Mouse (Mus musculus) kidney, adult 2 months (tissue): ENCODE results near the gene H2-Eb2. TPM values are rescaled to one million over a fixed set of nuclear protein-coding genes. Genes with fewer than 3 reads are reported as not detected.

Experiments used
- DNase-seq: peaks from one replicate; pipeline ENCODE4 v3.0.0; 2021
- H3K27ac ChIP-seq: fragments of 200-500 bp; 2 replicates; pipeline ENCODE4 v1.5.1; 2012; ENCODE audit warnings: low read depth, low read length, control low read depth, inconsistent platforms; ENCODE audit not compliant: insufficient read depth
- H3K27me3 ChIP-seq: fragments of 200-500 bp; replicated peaks from 2 replicates; pipeline ENCODE4 v1.6.1; 2012; ENCODE audit warnings: mild to moderate bottlenecking, moderate library complexity, low read length, inconsistent platforms; ENCODE audit not compliant: control insufficient read depth, insufficient read depth
- H3K36me3 ChIP-seq: fragments of 200-500 bp; 2 replicates; pipeline ENCODE4 v1.6.1; 2012; ENCODE audit warnings: mild to moderate bottlenecking, moderate library complexity, low read length, inconsistent platforms; ENCODE audit not compliant: control insufficient read depth, insufficient read depth
- H3K4me1 ChIP-seq: fragments of 200-500 bp; 2 replicates; pipeline ENCODE4 v1.6.1; 2011; ENCODE audit warnings: low read length; ENCODE audit not compliant: control insufficient read depth, insufficient read depth
- H3K4me3 ChIP-seq: fragments of 200-500 bp; 2 replicates; pipeline ENCODE4 v1.5.1; 2011; ENCODE audit warnings: mild to moderate bottlenecking, low read depth, low read length, control low read depth; ENCODE audit not compliant: insufficient read depth
- CTCF ChIP-seq: fragments of 200-500 bp; conservative IDR thresholded peaks from 2 replicates; pipeline ENCODE4 v1.5.1; 2011; ENCODE audit warnings: low read depth, mild to moderate bottlenecking, control low read depth, low read length, moderate library complexity, mixed read lengths; ENCODE audit not compliant: insufficient read depth, insufficient read length
- POLR2A ChIP-seq: fragments of 200-500 bp; IDR thresholded peaks from one replicate; pipeline ENCODE4 v1.6.1; 2011; ENCODE audit warnings: low read depth, low read length, control low read depth
- WGBS: fragments of 180-500 bp; shearing (Covaris S2); methylation state at CpG from one replicate; pipeline ENCODE4 v1.1.7; 2018; 5-methylcytosine and 5-hydroxymethylcytosine counted together
- polyA plus RNA-seq: library from polyadenylated mRNA; depleted of rRNA; stranded (reverse); fragments of >200 nt; gene quantifications from 2 replicates; pipeline ENCODE4 v1.2.3, GENCODE M21; 2012; rRNA removed

Gene H2-Eb2
- 0.04 and 0.78 TPM in 2 replicates for polyA plus RNA-seq

DNA sequence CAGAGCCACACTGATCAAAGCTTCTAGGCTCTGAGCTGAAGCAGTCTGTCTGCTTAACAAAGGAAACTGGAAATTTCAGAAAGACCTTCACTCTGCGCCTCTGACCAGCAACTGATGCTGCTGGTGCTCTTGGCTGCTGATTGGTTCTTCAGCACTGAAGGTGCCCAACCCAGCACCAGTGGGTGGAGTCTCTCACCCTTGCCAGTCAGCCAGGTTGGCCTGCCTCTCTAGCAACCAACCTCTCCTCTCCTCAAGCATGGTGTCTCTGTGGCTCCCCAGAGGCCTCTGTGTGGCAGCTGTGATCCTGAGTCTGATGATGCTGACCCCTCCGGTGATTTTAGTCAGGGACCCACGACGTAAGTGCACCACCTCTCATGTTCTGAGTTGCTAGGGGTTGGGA lies at the start of gene H2-Eb2:
H2-Eb2 (plus strand) TSS at position 230 of the 400 bp plus-strand sequence.
- 53% methylated on average over 4 of the region's 4 CpGs for WGBS
- Histone ChIP-seq H3K4me1 (no peaks in the 10 kb centered on the region), H3K27ac (no peak within 1 kb of the TSS), H3K27me3 (no peaks in the 10 kb centered on the region; the same call in 1 of the 2 replicates), H3K36me3 (no peaks in the 10 kb centered on the region), H3K4me3 (no peak within 1 kb of the TSS)
- TF ChIP-seq CTCF (no peak), POLR2A (no peak)
- DNase-seq = no peak

DNA sequence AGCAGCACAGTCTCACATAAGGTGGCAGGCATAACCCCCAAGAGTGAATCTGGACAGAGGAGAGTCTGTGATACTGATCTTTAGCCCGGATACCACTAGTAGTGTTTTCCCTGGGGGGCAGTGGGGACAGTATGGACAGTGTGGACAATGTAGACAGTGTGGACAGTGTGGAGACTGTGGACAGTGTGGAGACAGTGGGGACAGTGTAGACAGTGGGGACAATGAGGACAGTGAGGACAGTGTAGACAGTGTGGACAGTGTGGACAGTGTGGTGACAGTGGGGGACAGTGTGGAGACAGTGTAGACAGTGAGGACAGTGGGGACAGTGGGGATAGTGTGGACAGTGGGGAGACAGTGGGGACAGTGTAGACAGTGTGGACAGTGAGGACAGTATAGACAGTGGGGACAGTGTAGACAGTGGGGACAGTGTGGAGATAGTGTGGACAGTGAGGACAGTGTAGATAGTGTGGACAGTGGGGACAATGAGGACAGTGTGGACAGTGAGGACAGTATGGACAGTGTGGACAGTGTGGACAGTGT lies 44.9 kb upstream of the H2-Eb2 start:
- no peak for DNase-seq
- H3K36me3 ChIP-seq = no peaks in the 10 kb centered on the region
- no peaks in the 10 kb centered on the region for H3K4me1 ChIP-seq
- no peak overlapping the region for H3K27ac ChIP-seq
- TF ChIP-seq CTCF (no peak), POLR2A (no peak)
- no peak overlapping the region for H3K4me3 ChIP-seq
- 84% methylated on average over 1 of the region's 1 CpGs for WGBS
- no peaks in the 10 kb centered on the region for H3K27me3 ChIP-seq

DNA sequence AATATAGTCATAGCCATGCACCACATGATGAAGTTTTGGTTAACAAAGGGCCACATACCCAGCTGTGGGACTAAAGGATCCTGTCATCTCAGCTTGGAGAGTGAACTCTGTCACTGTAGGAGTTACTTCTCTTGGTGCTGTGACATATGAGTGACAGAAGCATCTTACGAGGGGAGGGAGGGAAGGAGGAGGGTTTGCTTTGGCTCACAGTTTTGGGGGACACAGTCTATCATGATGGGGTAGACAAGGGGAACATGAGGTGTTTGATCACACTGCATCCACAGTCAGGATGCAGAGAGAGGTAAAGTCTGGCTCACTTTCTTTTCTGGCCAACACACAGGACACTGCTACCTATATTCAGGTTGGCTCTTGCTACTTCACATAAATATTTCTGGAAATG lies 43.6 kb upstream of the H2-Eb2 start:
- Histone ChIP-seq H3K27ac (no peak overlapping the region), H3K27me3 (no peaks in the 10 kb centered on the region)
- 87% methylated on average over 1 of the region's 1 CpGs for WGBS

DNA sequence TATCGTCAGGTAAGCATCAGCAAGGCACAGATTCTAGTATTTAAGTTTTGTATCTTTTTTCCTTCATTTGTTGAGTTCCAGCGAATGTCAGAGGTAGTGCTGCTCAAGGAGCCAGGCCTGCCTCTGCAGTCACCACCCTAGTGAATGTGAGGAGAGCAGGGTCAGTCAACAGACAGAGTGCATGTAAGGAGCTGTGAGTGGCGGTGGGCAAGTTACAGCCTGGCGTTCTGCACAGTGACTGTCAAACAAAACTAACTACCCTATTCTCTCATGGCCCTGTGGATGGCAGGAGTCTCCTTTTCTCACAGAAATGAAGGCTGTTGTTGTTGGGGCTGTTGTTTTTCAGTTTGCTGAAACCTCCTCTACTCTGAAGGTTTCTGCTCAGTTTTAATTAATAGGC lies 40.1 kb upstream of the H2-Eb2 start:
- Histone ChIP-seq H3K4me3 (no peak overlapping the region), H3K36me3 (no peaks in the 10 kb centered on the region), H3K27me3 (no peaks in the 10 kb centered on the region), H3K27ac (no peak overlapping the region), H3K4me1 (no peaks in the 10 kb centered on the region)
- TF ChIP-seq CTCF (no peak), POLR2A (no peak)
- WGBS = 77% methylated on average over 4 of the region's 4 CpGs
- DNase-seq = no peak

More for the DNA sequence above, 43.6 kb upstream of the H2-Eb2 start:
- DNase-seq = no peak
- no peaks in the 10 kb centered on the region for H3K4me1 ChIP-seq
- no peak overlapping the region for H3K4me3 ChIP-seq
- TF ChIP-seq CTCF = no peak
- TF ChIP-seq POLR2A = no peak
- H3K36me3 ChIP-seq = no peaks in the 10 kb centered on the region

DNA sequence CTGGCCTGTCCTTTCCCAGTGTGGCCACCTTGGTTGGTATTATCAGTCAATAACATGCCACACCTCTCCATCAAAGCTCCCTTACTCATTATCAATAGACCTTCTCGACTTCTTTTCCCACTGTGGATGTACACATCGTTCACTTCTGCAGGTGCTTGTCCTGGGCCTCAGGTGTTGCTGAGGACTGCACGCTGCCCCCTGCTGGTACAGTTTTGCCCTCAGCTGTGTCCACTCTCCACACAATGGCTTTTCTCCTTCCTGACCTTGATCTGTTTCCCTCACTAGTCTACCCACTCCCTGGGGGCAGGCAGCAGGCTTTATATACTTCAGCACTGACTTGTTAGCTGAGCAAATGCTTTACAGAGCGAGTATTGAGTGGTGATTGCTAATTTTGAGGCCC lies 39.6 kb upstream of the H2-Eb2 start:
- WGBS = 40% methylated on average over 4 of the region's 4 CpGs
- no peak overlapping the region for H3K4me3 ChIP-seq
- H3K36me3 ChIP-seq = no peaks in the 10 kb centered on the region
- H3K27me3 ChIP-seq = no peaks in the 10 kb centered on the region
- peak; percentile 44 for DNase-seq
- no peaks in the 10 kb centered on the region for H3K4me1 ChIP-seq
- TF ChIP-seq CTCF (peak; percentile 71), POLR2A (no peak)
- no peak overlapping the region for H3K27ac ChIP-seq

DNA sequence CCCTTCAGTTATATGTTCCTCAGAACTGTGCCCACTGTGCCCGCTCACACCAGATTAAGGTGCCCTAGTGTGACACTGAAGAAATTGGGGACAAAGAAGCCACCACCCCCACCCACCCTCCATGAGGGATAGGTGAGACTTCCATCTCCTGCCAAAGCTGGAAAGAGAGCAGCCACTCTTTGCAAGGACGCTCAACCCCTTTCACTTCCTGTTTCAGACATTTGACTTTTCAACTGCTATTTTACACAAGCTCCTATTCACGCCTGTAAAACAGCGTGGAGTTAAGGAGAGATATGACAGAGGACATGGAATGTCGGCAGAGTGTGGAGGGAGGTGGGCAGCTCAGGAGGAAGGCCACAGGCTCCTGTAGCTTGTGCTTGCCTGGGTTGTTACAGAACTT lies 39.0 kb upstream of the H2-Eb2 start:
- Histone ChIP-seq H3K27me3 (no peaks in the 10 kb centered on the region), H3K36me3 (no peaks in the 10 kb centered on the region), H3K4me3 (no peak overlapping the region), H3K27ac (no peak overlapping the region), H3K4me1 (no peaks in the 10 kb centered on the region)
- WGBS = 80% methylated on average over 5 of the region's 5 CpGs
- TF ChIP-seq POLR2A (no peak), CTCF (no peak)
- no peak for DNase-seq

DNA sequence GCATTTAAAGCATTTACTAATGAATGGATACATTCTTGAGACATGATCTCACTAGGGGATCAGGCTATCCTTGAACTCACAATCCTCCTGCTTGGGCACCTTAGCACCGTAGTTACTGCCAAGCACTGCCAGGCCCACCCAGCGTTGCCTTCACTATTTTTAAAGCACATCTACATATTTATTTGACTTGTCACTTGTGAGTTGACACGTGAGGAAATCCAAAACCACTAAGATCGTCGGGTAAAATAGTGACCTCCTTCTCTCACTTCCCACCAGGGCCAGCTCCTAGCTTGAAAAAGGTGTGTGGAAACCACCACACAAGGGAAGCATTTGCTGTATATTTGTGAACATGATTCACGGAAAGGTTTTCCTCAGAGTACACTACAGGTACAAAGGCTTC lies 38.5 kb upstream of the H2-Eb2 start:
- WGBS = 63% methylated on average over 6 of the region's 6 CpGs
- H3K4me1 ChIP-seq = no peaks in the 10 kb centered on the region
- no peaks in the 10 kb centered on the region for H3K36me3 ChIP-seq
- no peak overlapping the region for H3K27ac ChIP-seq
- DNase-seq = no peak
- TF ChIP-seq POLR2A (no peak), CTCF (no peak)
- H3K27me3 ChIP-seq = no peaks in the 10 kb centered on the region
- H3K4me3 ChIP-seq = no peak overlapping the region
